In the genomic region with DNA sequence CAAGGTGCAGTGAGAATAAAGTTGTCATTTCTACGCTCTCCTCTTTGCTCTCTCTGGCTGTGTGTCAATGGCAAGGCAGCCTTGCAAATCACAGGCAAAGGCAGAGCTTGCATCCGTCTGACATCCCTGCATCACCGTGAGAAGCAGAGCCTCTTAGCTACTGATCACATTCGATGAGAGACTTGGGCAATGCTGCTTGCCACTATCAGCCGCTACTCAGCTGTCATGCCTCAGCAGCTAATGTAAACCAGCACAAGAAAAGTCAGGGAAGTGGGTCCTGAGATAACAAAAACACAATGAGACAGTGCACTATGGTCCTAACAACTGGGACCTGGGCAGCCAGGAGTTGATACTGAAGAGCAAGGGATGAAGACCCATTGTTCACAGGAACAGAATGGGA, we compare ENCODE assay signal across 18 mouse cellular contexts.
DNase-seq lines count a peak whose midpoint lies in the region; ATAC-seq and TF ChIP-seq lines count a peak whose summit lies in the region.
"Had no signal": no experiment of that assay in that cellular context is flagged by ENCODE, and none has a peak within 500 bp of the region (broad histone marks: within the 10 kb centered on the region; RNA-seq: fewer than 3 reads in every experiment).

No protein-coding gene starts in this region.

- no peak for TF ChIP-seq CTCF in kidney, postnatal 0 days (IDR thresholded peaks at IDR 0.05; ENCODE audit: low read depth)
- TF ChIP-seq CTCF in spleen, adult 2 months (IDR thresholded peaks at IDR 0.05; ENCODE audit: extremely low read depth, insufficient read depth, insufficient read length, insufficient replicate concordance): no peak

- no peak for TF ChIP-seq POLR2A in spleen, adult 2 months (IDR thresholded peaks at IDR 0.05; ENCODE audit: low read depth, low read length)

- DNase-seq in heart, embryonic 10.5 days (ENCODE audit: low spot score): no peak
- no peak for DNase-seq in heart, adult 18-20 months
- no peak for DNase-seq in kidney, postnatal 0 days (ENCODE audit: low spot score)
- no peak for DNase-seq in spleen, adult 2 months (ENCODE audit: low read depth in 1 of 2, low spot score in 2 of 2)
- no peak for DNase-seq in spleen, postnatal 36 days (ENCODE audit: low spot score in 2 of 2)
- DNase-seq in lung, postnatal 36 days: peak; percentile 43
- DNase-seq: adrenal gland, postnatal 36 days; B cell, adult 2 months; cerebellum, adult 18-20 months; cerebellum, postnatal 25 days; layer of hippocampus, postnatal 36 days; midbrain, embryonic 14.5 days; right cerebral cortex, adult 18-20 months had no signal

- peak overlapping the region; percentile 56 for H3K27ac ChIP-seq in heart, embryonic 10.5 days
- H3K27ac ChIP-seq in kidney, postnatal 0 days: 0 out of 2 replicates have a peak overlapping the region, but pooled peaks have one; percentile 27
- H3K27ac ChIP-seq in kidney, embryonic 14.5 days (ENCODE audit: low read depth, low read length): no peak overlapping the region
- 0 out of 2 replicates have a peak overlapping the region, but pooled peaks have one; percentile 12 for H3K27ac ChIP-seq in spleen, adult 2 months (ENCODE audit: insufficient read depth, low read length)
- H3K27ac ChIP-seq: hindbrain, embryonic 15.5 days; intestine, embryonic 15.5 days; liver, embryonic 14.5 days; neural tube, embryonic 13.5 days had no signal

- ATAC-seq in kidney, postnatal 0 days (replicated peaks; ENCODE audit: low FRiP score, low read depth): no peak
- ATAC-seq in kidney, embryonic 14.5 days (ENCODE audit: low FRiP score, low TSS enrichment): no peak
- ATAC-seq: intestine, embryonic 15.5 days had no signal

- no peaks in the 10 kb centered on the region for H3K36me3 ChIP-seq in heart, embryonic 10.5 days
- H3K36me3 ChIP-seq in kidney, postnatal 0 days (ENCODE audit: insufficient read depth, low read length): no peaks in the 10 kb centered on the region
- H3K36me3 ChIP-seq in kidney, embryonic 14.5 days (ENCODE audit: control insufficient read depth, insufficient read depth, low read length): no peaks in the 10 kb centered on the region
- H3K36me3 ChIP-seq in spleen, adult 2 months (ENCODE audit: control insufficient read depth, insufficient read depth, low read length): no peaks in the 10 kb centered on the region
- H3K36me3 ChIP-seq: hindbrain, embryonic 15.5 days; intestine, embryonic 15.5 days; neural tube, embryonic 13.5 days had no signal

- no peak overlapping the region for H3K4me3 ChIP-seq in heart, embryonic 10.5 days
- no peak overlapping the region for H3K4me3 ChIP-seq in kidney, postnatal 0 days (replicated peaks; ENCODE audit: low read depth, low read length)
- no peak overlapping the region for H3K4me3 ChIP-seq in kidney, embryonic 14.5 days (ENCODE audit: low read length)
- no peak overlapping the region for H3K4me3 ChIP-seq in spleen, adult 2 months (ENCODE audit: extremely low read depth, insufficient read depth, insufficient read length)
- H3K4me3 ChIP-seq: hindbrain, embryonic 15.5 days; intestine, embryonic 15.5 days; neural tube, embryonic 13.5 days had no signal

- H3K9ac ChIP-seq in kidney, postnatal 0 days (ENCODE audit: low read depth, low read length): no peak overlapping the region
- no peak overlapping the region for H3K9ac ChIP-seq in kidney, embryonic 14.5 days (ENCODE audit: low read depth, low read length)
- H3K9ac ChIP-seq: hindbrain, embryonic 15.5 days; intestine, embryonic 15.5 days; liver, embryonic 14.5 days; neural tube, embryonic 13.5 days had no signal

- H3K27me3 ChIP-seq in heart, embryonic 10.5 days (ENCODE audit: insufficient read depth, poor library complexity, severe bottlenecking): no peaks in the 10 kb centered on the region
- no peaks in the 10 kb centered on the region for H3K27me3 ChIP-seq in kidney, postnatal 0 days (ENCODE audit: insufficient read depth, low read length)
- H3K27me3 ChIP-seq in kidney, embryonic 14.5 days (ENCODE audit: control insufficient read depth, insufficient read depth, low read length): no peaks in the 10 kb centered on the region
- H3K27me3 ChIP-seq in spleen, adult 2 months (ENCODE audit: control insufficient read depth, insufficient read depth, low read length): no peaks in the 10 kb centered on the region
- H3K27me3 ChIP-seq: hindbrain, embryonic 15.5 days; intestine, embryonic 15.5 days; neural tube, embryonic 13.5 days had no signal

- no peaks in the 10 kb centered on the region for H3K9me3 ChIP-seq in heart, embryonic 10.5 days
- H3K9me3 ChIP-seq in kidney, postnatal 0 days (replicated peaks; ENCODE audit: low read length): no peaks in the 10 kb centered on the region
- H3K9me3 ChIP-seq in kidney, embryonic 14.5 days (ENCODE audit: control insufficient read depth, low read length): no peaks in the 10 kb centered on the region
- H3K9me3 ChIP-seq: hindbrain, embryonic 15.5 days; intestine, embryonic 15.5 days; neural tube, embryonic 13.5 days had no signal

- 27% methylated on average over 5 of the region's 5 CpGs for WGBS in heart, embryonic 10.5 days
- WGBS in kidney, postnatal 0 days: 59% methylated on average over 5 of the region's 5 CpGs
- WGBS in kidney, embryonic 14.5 days: 68% methylated on average over 5 of the region's 5 CpGs
- 70% methylated on average over 5 of the region's 5 CpGs for WGBS in spleen, adult 2 months

- peaks cover 24% of the 10 kb centered on the region for H3K4me1 ChIP-seq in heart, embryonic 10.5 days
- no peaks in the 10 kb centered on the region; the same call in 1 of the 2 replicates for H3K4me1 ChIP-seq in kidney, postnatal 0 days (replicated peaks; ENCODE audit: insufficient read depth, low read length)
- H3K4me1 ChIP-seq in kidney, embryonic 14.5 days (ENCODE audit: control insufficient read depth, insufficient read depth, low read length): peaks cover 3% of the 10 kb centered on the region; the same call in 1 of the 2 replicates
- no peaks in the 10 kb centered on the region for H3K4me1 ChIP-seq in spleen, adult 2 months (ENCODE audit: control insufficient read depth, insufficient read depth, insufficient read length)
- H3K4me1 ChIP-seq: hindbrain, embryonic 15.5 days; intestine, embryonic 15.5 days; neural tube, embryonic 13.5 days had no signal

- no peak overlapping the region for H3K4me2 ChIP-seq in kidney, postnatal 0 days (ENCODE audit: low read length)
- H3K4me2 ChIP-seq in kidney, embryonic 14.5 days (replicated peaks; ENCODE audit: low read depth, low read length): no peak overlapping the region
- H3K4me2 ChIP-seq: hindbrain, embryonic 15.5 days; intestine, embryonic 15.5 days; neural tube, embryonic 13.5 days had no signal
